Mouse (Mus musculus): Measurements from ENCODE around the gene Gm20605. TPM values are rescaled to one million over a fixed set of nuclear protein-coding genes. Genes with fewer than 3 reads are reported as not detected.
A peak's percentile ranks its signal among the peaks of the same experiment; 100 is the strongest.

Gm20605 gene
- polyA plus RNA-seq, 1 experiment from 2014 or later: 5.5 TPM

DNA sequence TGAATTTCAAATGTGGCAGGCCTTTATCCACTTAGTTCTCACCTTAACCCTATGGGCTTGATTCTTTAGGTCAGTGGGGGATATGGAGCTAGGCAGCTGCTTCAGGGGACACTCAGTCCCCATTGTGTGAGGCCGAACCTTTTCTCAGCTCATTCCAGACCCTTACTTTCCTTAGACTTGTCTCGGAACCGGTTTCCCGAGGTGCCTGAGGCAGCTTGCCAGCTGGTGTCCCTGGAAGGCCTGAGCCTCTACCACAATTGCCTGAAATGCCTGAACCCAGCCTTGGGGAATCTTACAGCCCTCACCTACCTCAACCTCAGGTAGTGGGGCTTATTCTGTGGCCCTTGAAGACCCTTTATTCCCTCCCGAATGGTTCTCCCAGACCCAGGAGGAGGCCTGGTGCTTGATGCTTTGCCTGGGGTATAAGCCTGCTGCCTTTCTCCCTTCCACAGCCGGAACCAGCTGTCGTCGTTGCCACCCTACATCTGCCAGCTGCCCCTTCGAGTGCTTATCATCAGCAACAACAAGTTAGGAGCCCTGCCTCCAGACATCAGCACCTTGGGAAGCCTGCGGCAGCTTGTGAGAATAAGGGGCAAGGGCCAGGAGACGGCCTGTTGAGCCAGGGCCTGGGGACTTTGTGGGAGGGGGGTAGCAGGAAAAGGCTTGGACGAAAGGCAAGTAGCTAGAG, 4.6 kb downstream of the Gm20605 start:
- Histone ChIP-seq H3K4me1 (peaks cover 32% of the 10 kb centered on the region), H3K9me3 (no peaks in the 10 kb centered on the region), H3K4me2 (no peak overlapping the region), H3K4me3 (no peak overlapping the region), H3K27ac (replicated peaks) (no peak overlapping the region), H3K27me3 (replicated peaks) (no peaks in the 10 kb centered on the region), H3K9ac (0 out of 2 replicates have a peak overlapping the region, but pooled peaks have one; percentile 24), H3K36me3 (peaks cover 65% of the 10 kb centered on the region)
- no peak for ATAC-seq (ENCODE audit: extremely low read depth, insufficient number of reproducible peaks, low FRiP score, low TSS enrichment)
- WGBS: 65% methylated on average over 12 of the region's 12 CpGs

DNA sequence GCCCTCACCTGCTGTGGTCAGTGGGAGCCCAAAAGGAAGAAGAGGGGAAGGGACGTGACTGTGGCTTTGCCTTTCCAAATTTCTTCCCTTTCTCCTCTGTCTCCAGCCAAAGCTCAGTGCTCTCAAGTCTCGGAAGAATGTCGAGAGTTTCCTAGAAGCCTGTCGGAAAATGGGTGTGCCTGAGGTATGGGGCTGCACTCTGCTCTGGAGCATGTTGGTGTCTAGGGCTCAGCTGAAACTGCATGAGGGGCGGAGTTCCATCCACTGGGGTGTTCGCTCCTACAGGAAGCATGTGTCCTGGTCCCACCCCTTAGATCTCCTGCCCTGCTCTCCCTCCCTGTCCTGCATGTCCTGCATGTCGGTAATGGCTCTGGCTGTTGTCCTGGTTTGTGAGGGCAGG, 10.5 kb downstream of the Gm20605 start:
- no peak for ATAC-seq (ENCODE audit: extremely low read depth, insufficient number of reproducible peaks, low FRiP score, low TSS enrichment)

DNA sequence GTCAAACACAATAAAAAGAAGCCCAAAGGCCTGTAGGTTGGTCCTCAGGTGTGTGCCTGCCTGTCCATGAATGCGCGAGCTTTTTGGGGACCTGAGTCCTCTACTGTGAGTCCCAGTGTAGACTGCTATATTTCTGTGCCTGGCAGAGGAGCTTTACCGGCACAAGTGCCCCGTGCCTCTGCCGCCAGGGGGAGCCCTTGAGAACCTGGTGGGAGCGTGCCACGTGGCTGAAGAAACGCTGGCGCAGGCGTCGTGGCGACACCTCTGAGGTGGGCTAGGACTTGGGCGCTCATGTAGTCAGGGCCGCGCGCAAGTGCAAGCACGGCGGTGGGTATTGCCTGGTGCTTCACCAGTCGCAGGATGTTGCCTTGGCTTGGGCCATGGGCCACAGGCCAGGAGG, 12.1 kb downstream of the Gm20605 start, which contains the start of gene Sap25:
Gene Sap25 (plus strand): TSS at position 281 of the 400 bp plus-strand sequence.
- no peaks in the 10 kb centered on the region for H3K9me3 ChIP-seq
- no peak within 1 kb of the TSS for H3K9ac ChIP-seq
- peaks cover 38% of the 10 kb centered on the region for H3K27me3 ChIP-seq (replicated peaks)
- H3K4me1 ChIP-seq: peaks cover 18% of the 10 kb centered on the region
- H3K4me2 ChIP-seq: no peak within 1 kb of the TSS
- 80% methylated on average over 19 of the region's 19 CpGs for WGBS
- no peak for ATAC-seq (ENCODE audit: extremely low read depth, insufficient number of reproducible peaks, low FRiP score, low TSS enrichment)
- no peak within 1 kb of the TSS for H3K4me3 ChIP-seq
- no peak within 1 kb of the TSS for H3K27ac ChIP-seq (replicated peaks)
- peaks cover 70% of the 10 kb centered on the region for H3K36me3 ChIP-seq

More for the DNA sequence above, 10.5 kb downstream of the Gm20605 start:
- whole genome bisulfite sequencing: 63% methylated on average over 7 of the region's 7 CpGs
- peaks cover 6% of the 10 kb centered on the region for H3K4me1 ChIP-seq
- peaks cover 86% of the 10 kb centered on the region for H3K36me3 ChIP-seq
- peaks cover 23% of the 10 kb centered on the region for H3K27me3 ChIP-seq (replicated peaks)
- H3K9ac ChIP-seq: no peak overlapping the region
- H3K4me3 ChIP-seq: no peak overlapping the region
- no peak overlapping the region for H3K4me2 ChIP-seq
- no peaks in the 10 kb centered on the region for H3K9me3 ChIP-seq
- no peak overlapping the region for H3K27ac ChIP-seq (replicated peaks)

DNA sequence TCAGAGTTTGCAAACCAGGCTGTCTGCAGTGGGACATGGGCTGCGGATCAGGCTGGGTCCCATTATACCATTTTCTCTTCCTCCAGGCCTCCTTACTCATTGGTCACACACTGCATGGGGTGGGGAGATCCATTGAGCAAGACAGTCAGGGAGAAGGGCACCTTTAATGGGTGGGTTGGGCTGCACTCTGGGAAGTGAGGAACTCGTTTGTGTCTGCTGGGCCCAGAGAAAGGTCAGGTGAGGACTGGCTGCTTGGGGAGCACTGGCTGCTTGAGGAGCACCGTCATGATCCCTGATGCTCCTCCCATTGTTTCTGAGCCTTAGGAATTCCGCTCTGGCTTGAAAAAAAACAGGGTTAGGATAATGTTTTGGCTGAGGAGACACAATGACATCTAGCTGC, 13.9 kb downstream of the Gm20605 start:
- Histone ChIP-seq H3K9me3 (no peaks in the 10 kb centered on the region), H3K9ac (no peak overlapping the region), H3K27me3 (replicated peaks) (peaks cover 52% of the 10 kb centered on the region), H3K4me3 (no peak overlapping the region), H3K4me2 (no peak overlapping the region), H3K27ac (replicated peaks) (no peak overlapping the region), H3K4me1 (peaks cover 22% of the 10 kb centered on the region), H3K36me3 (peaks cover 52% of the 10 kb centered on the region)
- no peak for ATAC-seq (ENCODE audit: extremely low read depth, insufficient number of reproducible peaks, low FRiP score, low TSS enrichment)
- 54% methylated on average over 4 of the region's 4 CpGs for WGBS

DNA sequence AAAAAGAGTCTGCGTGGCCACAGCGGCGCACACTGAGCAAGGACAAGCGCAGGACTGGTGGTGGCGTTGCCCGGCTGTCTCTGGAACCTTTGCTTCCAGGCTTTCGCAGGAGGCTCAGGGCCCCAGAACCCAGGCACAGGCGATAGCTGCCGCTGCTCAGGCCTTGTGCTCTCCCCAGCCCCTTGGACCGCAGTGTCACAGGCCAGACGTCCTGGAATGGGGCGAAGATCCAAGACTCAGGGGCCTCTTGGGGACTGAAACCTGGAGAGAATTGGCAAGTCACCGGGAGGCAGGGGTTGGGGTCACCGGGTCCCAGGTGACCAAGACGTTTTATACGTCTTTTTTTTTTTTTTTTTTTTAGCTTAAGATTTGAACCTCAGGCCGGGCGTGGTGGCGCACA, 15.5 kb downstream of the Gm20605 start:
- ATAC-seq (ENCODE audit: extremely low read depth, insufficient number of reproducible peaks, low FRiP score, low TSS enrichment): no peak
- no peaks in the 10 kb centered on the region for H3K9me3 ChIP-seq
- peaks cover 52% of the 10 kb centered on the region for H3K27me3 ChIP-seq (replicated peaks)
- H3K4me2 ChIP-seq: peak overlapping the region; percentile 75; the same call in 1 of the 2 replicates
- no peak overlapping the region for H3K27ac ChIP-seq (replicated peaks)
- H3K36me3 ChIP-seq: peaks cover 36% of the 10 kb centered on the region
- peaks cover 36% of the 10 kb centered on the region for H3K4me1 ChIP-seq
- no peak overlapping the region for H3K9ac ChIP-seq
- WGBS: 41% methylated on average over 19 of the region's 19 CpGs
- peak overlapping the region; percentile 51; the same call in 1 of the 2 replicates for H3K4me3 ChIP-seq

DNA sequence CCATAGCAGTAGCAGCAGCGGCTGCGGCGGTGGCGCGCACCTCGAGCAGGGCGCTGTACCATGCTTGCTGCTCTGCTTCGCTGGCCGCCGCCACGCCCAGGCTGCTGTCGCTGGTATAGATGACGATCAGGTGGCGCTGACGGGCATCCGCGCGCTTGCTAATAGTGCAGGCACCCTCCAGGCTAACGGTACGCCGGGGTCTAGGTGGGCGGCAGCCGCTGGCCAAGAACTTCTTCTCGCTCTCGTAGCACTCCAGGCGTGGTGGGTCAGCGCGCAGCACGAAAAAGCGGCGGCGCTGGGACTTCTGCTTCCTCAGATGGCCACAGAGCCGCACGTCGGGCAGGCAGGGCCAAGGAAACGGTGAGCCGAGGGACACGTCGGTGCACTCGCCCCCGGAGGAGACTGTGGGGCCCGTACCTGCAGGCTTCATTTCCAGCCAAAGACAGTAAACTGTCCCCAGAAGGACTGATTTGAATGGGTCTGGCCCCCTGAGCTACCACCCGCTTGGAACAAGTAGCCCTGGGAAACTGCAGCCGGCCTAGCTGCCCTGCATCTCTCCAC, 16.2 kb downstream of the Gm20605 start:
- peaks cover 43% of the 10 kb centered on the region for H3K4me1 ChIP-seq
- H3K9me3 ChIP-seq: no peaks in the 10 kb centered on the region
- H3K9ac ChIP-seq: peak overlapping the region; percentile 54
- WGBS: 3% methylated on average over 44 of the region's 44 CpGs
- 0 out of 2 replicates have a peak, but pooled peaks have one; percentile 33 for ATAC-seq (ENCODE audit: extremely low read depth, insufficient number of reproducible peaks, low FRiP score, low TSS enrichment)
- peak overlapping the region; percentile 51 for H3K4me3 ChIP-seq
- no peak overlapping the region for H3K27ac ChIP-seq (replicated peaks)
- H3K4me2 ChIP-seq: peak overlapping the region; percentile 75
- peaks cover 52% of the 10 kb centered on the region for H3K27me3 ChIP-seq (replicated peaks)
- H3K36me3 ChIP-seq: peaks cover 29% of the 10 kb centered on the region

DNA sequence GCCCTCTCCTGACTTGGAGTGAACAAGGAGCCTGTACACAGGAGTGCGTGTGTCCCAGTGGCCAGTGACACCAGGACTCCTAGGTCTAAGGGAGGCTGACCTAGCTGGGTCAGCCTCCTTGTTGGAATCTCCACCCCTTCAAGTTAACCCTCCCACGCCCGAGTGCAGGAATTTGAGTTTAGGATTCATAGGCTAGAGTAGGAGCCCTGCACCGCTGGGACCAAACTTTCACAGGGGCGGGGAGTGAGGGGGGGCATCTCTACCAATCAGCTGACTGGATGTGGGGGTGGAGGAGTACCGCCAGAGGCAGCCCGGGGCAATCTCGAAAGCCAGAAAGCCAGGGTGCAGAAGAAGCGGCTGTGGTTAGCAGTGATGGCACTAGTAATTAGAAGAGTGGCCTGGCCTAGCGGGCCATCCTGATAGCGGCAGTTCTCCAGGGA, 16.7 kb downstream of the Gm20605 start, which contains the start of gene Irs3:
Gene Irs3 (minus strand): TSS at position 63 of the 440 bp plus-strand sequence.
- Histone ChIP-seq H3K9me3 (no peaks in the 10 kb centered on the region), H3K4me3 (peak within 1 kb of the TSS; percentile 51), H3K4me1 (peaks cover 43% of the 10 kb centered on the region), H3K4me2 (peak within 1 kb of the TSS; percentile 75), H3K27ac (replicated peaks) (no peak within 1 kb of the TSS), H3K36me3 (peaks cover 24% of the 10 kb centered on the region), H3K9ac (peak within 1 kb of the TSS; percentile 54), H3K27me3 (replicated peaks) (peaks cover 52% of the 10 kb centered on the region)
- ATAC-seq (ENCODE audit: extremely low read depth, insufficient number of reproducible peaks, low FRiP score, low TSS enrichment): no peak
- 13% methylated on average over 11 of the region's 11 CpGs for WGBS

DNA sequence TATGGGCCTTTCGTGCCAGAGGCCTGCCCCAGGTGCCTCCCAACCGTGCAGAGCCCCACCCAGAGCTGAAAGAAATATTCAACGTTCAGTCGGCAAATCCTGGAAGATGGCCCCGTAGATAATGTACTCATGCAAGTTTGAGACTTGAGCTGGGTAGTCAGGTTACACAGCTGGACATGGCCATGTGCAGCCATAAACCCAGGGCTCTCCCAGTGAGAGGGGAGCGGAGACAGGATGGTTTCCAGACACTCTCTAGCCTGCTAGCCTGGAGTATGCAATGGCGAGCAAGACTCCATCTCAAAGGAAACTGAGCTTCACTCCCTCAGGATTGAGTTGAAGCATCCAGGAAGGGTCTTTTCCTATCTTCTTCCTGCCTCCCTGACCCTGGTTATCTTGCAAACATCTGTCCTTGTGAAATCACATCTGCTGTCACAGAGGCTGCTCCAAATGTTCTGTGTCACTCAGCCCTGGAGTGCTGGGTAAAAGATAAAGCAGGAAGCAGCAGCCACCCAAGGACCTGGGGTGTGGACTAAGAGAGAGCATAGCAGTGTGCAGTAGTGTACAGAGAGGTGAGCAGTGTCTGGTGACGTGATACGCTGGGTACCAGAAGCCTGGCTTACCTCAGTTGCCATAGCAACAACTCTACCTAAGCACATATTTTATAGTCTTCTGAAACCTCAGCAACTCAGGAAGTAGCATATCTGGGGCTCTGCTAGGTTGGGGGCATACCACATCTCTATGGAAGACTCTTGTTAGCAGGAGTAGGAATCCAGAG, 19.0 kb downstream of the Gm20605 start:
- no peak overlapping the region for H3K4me3 ChIP-seq
- WGBS: 49% methylated on average over 9 of the region's 9 CpGs
- no peak for ATAC-seq (ENCODE audit: extremely low read depth, insufficient number of reproducible peaks, low FRiP score, low TSS enrichment)
- peaks cover 43% of the 10 kb centered on the region for H3K27me3 ChIP-seq (replicated peaks)
- H3K36me3 ChIP-seq: peaks cover 15% of the 10 kb centered on the region
- no peak overlapping the region for H3K27ac ChIP-seq (replicated peaks)
- no peaks in the 10 kb centered on the region for H3K9me3 ChIP-seq
- peaks cover 49% of the 10 kb centered on the region for H3K4me1 ChIP-seq
- no peak overlapping the region for H3K9ac ChIP-seq
- no peak overlapping the region for H3K4me2 ChIP-seq

DNA sequence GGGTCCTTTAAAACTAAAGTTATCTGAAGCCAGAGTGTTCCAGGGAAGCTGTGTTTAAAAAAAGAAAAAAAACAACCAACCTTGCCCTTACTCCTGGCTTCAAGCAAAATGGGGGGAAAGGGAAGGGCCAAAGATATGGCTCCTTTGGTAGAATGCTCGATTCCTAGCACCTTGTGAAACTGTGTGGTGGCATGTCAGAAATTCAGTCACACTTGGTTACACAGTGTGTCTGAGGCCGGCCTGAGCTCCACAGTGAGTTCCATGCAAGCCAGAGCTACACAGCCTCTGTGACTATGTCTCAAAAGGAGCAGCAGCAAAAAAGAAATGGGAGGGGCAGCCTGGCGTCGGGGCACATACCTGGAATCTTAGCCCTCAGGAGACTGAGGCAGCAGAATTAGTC, 20.3 kb downstream of the Gm20605 start:
- H3K4me2 ChIP-seq: no peak overlapping the region
- no peak overlapping the region for H3K4me3 ChIP-seq
- ATAC-seq (ENCODE audit: extremely low read depth, insufficient number of reproducible peaks, low FRiP score, low TSS enrichment): no peak
- 41% methylated on average over 4 of the region's 4 CpGs for WGBS
- peaks cover 23% of the 10 kb centered on the region for H3K36me3 ChIP-seq
- H3K27me3 ChIP-seq (replicated peaks): peaks cover 31% of the 10 kb centered on the region
- no peak overlapping the region for H3K9ac ChIP-seq
- H3K27ac ChIP-seq (replicated peaks): no peak overlapping the region
- H3K9me3 ChIP-seq: no peaks in the 10 kb centered on the region
- peaks cover 49% of the 10 kb centered on the region for H3K4me1 ChIP-seq

DNA sequence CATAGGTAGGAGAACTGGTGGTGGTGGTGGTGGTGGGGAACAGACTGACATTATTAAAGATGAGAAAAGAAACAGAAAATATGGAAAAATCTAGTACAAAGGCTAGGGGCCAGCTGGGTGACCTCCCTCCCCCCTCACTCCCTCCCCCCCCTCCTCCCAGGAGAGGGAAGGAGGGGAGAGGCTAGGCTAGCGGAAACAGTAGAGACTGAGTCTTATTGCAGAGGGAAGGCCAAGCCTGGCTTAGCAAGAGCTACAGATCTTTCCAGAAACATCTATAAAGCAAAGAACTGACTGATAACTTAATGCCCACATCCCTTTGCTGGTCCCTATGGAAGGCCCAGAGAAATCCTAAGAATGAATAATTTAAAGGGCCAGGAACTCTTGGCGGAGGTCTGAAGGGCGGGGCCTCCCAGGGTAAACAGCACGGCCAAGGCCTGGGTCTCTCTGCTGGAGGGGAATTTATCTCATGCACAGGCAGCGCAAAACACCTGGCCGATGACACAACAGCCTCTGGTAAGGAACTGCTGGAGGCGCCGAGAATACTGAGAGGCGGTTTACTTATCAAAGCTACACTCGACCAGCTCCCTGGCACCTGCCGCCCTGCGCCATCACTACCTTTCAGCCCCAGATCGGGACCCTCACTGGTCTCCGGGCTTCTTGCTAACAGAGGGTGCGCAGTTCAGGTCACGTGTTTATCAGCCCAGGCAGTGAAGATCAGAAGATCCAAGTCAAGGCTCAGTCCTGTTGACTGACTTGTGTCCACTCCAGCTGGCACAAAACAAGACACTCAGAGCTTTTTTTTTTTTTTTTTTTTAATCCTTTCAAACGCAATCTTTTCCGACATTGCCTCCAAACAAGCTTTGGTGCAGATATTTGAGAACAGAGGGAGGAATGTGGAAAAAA, 20.9 kb downstream of the Gm20605 start:
- Histone ChIP-seq H3K27ac (replicated peaks) (no peak overlapping the region), H3K4me2 (peak overlapping the region; percentile 46), H3K4me3 (no peak overlapping the region), H3K36me3 (peaks cover 27% of the 10 kb centered on the region), H3K9me3 (no peaks in the 10 kb centered on the region), H3K27me3 (replicated peaks) (peaks cover 25% of the 10 kb centered on the region), H3K9ac (peak overlapping the region; percentile 55), H3K4me1 (peaks cover 48% of the 10 kb centered on the region)
- no peak for ATAC-seq (ENCODE audit: extremely low read depth, insufficient number of reproducible peaks, low FRiP score, low TSS enrichment)
- WGBS: 13% methylated on average over 17 of the region's 18 CpGs
